Mouse (Mus musculus) liver, adult 2 months (tissue): ENCODE results near the gene Zfp366. TPM values are rescaled to one million over a fixed set of nuclear protein-coding genes. Genes with fewer than 3 reads are reported as not detected.

ENCODE experiments used
- DNase-seq: peaks from one replicate; pipeline ENCODE4 v3.0.0-alpha.2; 2011; ENCODE audit warnings: low read depth, low spot score; ENCODE audit errors: extremely low read depth
- H3K27ac ChIP-seq: fragments of 200-500 bp; replicated peaks from 2 replicates; pipeline ENCODE4 v1.5.1; 2012; ENCODE audit warnings: low read depth, mild to moderate bottlenecking, control low read depth, inconsistent platforms, low read length; ENCODE audit not compliant: insufficient read depth
- H3K27me3 ChIP-seq: fragments of 200-500 bp; 2 replicates; pipeline ENCODE4 v1.6.1; 2012; ENCODE audit warnings: mild to moderate bottlenecking, moderate library complexity, low read length, inconsistent platforms; ENCODE audit not compliant: control insufficient read depth, insufficient read depth
- H3K36me3 ChIP-seq: fragments of 200-500 bp; 2 replicates; pipeline ENCODE4 v1.6.1; 2012; ENCODE audit warnings: low read length, inconsistent platforms; ENCODE audit not compliant: control insufficient read depth, insufficient read depth
- H3K4me1 ChIP-seq: fragments of 200-500 bp; 2 replicates; pipeline ENCODE4 v1.6.1; 2011; ENCODE audit warnings: low read length; ENCODE audit not compliant: control insufficient read depth, insufficient read depth
- H3K4me3 ChIP-seq: fragments of 200-500 bp; 2 replicates; pipeline ENCODE4 v1.5.1; 2011; ENCODE audit warnings: low read depth, mild to moderate bottlenecking, control low read depth, low read length, moderate library complexity; ENCODE audit not compliant: insufficient read depth
- H3K79me2 ChIP-seq: fragments of 200-500 bp; 2 replicates; pipeline ENCODE4 v1.6.1; 2012; ENCODE audit warnings: inconsistent platforms, mild to moderate bottlenecking, low read length, moderate library complexity; ENCODE audit not compliant: control insufficient read depth, insufficient read depth
- H3K9ac ChIP-seq: fragments of 200-500 bp; 2 replicates; pipeline ENCODE4 v1.6.1; 2012; ENCODE audit warnings: low read depth, mild to moderate bottlenecking, control low read depth, inconsistent platforms, low read length
- CTCF ChIP-seq: fragments of 200-500 bp; IDR thresholded peaks from 2 replicates; pipeline ENCODE4 v1.5.1; 2011; ENCODE audit warnings: low read depth, low read length, control low read depth
- POLR2A ChIP-seq: fragments of 200-500 bp; IDR thresholded peaks from 2 replicates; pipeline ENCODE4 v1.6.1; 2011; ENCODE audit warnings: low read length, control low read depth; ENCODE audit not compliant: insufficient read depth; ENCODE audit errors: extremely low read depth
- WGBS: fragments of 180-500 bp; shearing (Covaris S2); methylation state at CpG from one replicate; pipeline ENCODE4 v1.1.7; 2018; 5-methylcytosine and 5-hydroxymethylcytosine counted together
- polyA plus RNA-seq: library from polyadenylated mRNA; depleted of rRNA; stranded (reverse); fragments of >200 nt; gene quantifications from 2 replicates; pipeline ENCODE4 v1.2.3, GENCODE M21; 2012
- total RNA-seq: library from RNA; depleted of rRNA; stranded (reverse); fragments of >200 nt; gene quantifications from 2 replicates; pipeline ENCODE4 v1.2.3, GENCODE M21; 2014

Zfp366 gene
- total and polyA plus RNA-seq, 2 experiments = 0.56 to 0.74 TPM

GRCm38 (mm10) chr13:99230495-99230868 is 45.9 kb downstream of the Zfp366 start:
- TF ChIP-seq POLR2A (no peak), CTCF (no peak)
- DNase-seq = peak; percentile 20

GRCm38 (mm10) chr13:99233333-99233732 is 48.7 kb downstream of the Zfp366 start:
- H3K79me2 ChIP-seq = no peaks in the 10 kb centered on the region
- 89% methylated on average over 3 of the region's 3 CpGs for WGBS
- no peaks in the 10 kb centered on the region; the same call in 1 of the 2 replicates for H3K36me3 ChIP-seq
- DNase-seq = peak; percentile 4
- TF ChIP-seq POLR2A (no peak), CTCF (no peak)
- H3K9ac ChIP-seq = no peak overlapping the region
- H3K4me1 ChIP-seq = no peaks in the 10 kb centered on the region; the same call in 1 of the 2 replicates
- no peaks in the 10 kb centered on the region for H3K27me3 ChIP-seq
- H3K27ac ChIP-seq = no peak overlapping the region
- H3K4me3 ChIP-seq = no peak overlapping the region

More at GRCm38 (mm10) chr13:99230495-99230868, 45.9 kb downstream of the Zfp366 start:
- H3K4me3 ChIP-seq = no peak overlapping the region
- no peaks in the 10 kb centered on the region for H3K79me2 ChIP-seq
- no peaks in the 10 kb centered on the region for H3K27me3 ChIP-seq
- H3K4me1 ChIP-seq = peaks cover 2% of the 10 kb centered on the region; the same call in 1 of the 2 replicates
- peak overlapping the region; percentile 48; the same call in 1 of the 2 replicates for H3K27ac ChIP-seq
- H3K9ac ChIP-seq = no peak overlapping the region
- 62% methylated on average over 3 of the region's 3 CpGs for WGBS
- no peaks in the 10 kb centered on the region; the same call in 1 of the 2 replicates for H3K36me3 ChIP-seq

- no peaks in the 10 kb centered on the region for H3K79me2 ChIP-seq
- no peaks in the 10 kb centered on the region; the same call in 1 of the 2 replicates for H3K36me3 ChIP-seq
- H3K27ac ChIP-seq = no peak overlapping the region
- TF ChIP-seq CTCF (no peak), POLR2A (no peak)
- H3K4me3 ChIP-seq = no peak overlapping the region
- H3K27me3 ChIP-seq = no peaks in the 10 kb centered on the region
- no peak overlapping the region for H3K9ac ChIP-seq
- 90% methylated on average over 10 of the region's 10 CpGs for WGBS
- H3K4me1 ChIP-seq = peaks cover 2% of the 10 kb centered on the region
- DNase-seq = no peak
These were observed 49.3 kb downstream of the Zfp366 start for GRCm38 (mm10) chr13:99233956-99234355.

- TF ChIP-seq POLR2A (no peak), CTCF (no peak)
- Histone ChIP-seq H3K36me3 (no peaks in the 10 kb centered on the region; the same call in 1 of the 2 replicates), H3K4me1 (peaks cover 2% of the 10 kb centered on the region), H3K4me3 (no peak overlapping the region), H3K79me2 (no peaks in the 10 kb centered on the region), H3K27ac (0 out of 2 replicates have a peak overlapping the region, but pooled peaks have one; percentile 0), H3K9ac (no peak overlapping the region), H3K27me3 (no peaks in the 10 kb centered on the region)
- no peak for DNase-seq
- 75% methylated on average over 20 of the region's 20 CpGs for WGBS
These were observed 51.0 kb downstream of the Zfp366 start for GRCm38 (mm10) chr13:99235428-99236210.

GRCm38 (mm10) chr13:99236222-99236621 is 51.6 kb downstream of the Zfp366 start:
- Histone ChIP-seq H3K79me2 (no peaks in the 10 kb centered on the region), H3K4me1 (peaks cover 2% of the 10 kb centered on the region), H3K36me3 (no peaks in the 10 kb centered on the region; the same call in 1 of the 2 replicates), H3K4me3 (no peak overlapping the region), H3K27ac (0 out of 2 replicates have a peak overlapping the region, but pooled peaks have one; percentile 0), H3K9ac (no peak overlapping the region), H3K27me3 (no peaks in the 10 kb centered on the region)
- no peak for TF ChIP-seq POLR2A
- no peak for TF ChIP-seq CTCF
- DNase-seq = no peak
- WGBS = 90% methylated on average over 2 of the region's 2 CpGs

GRCm38 (mm10) chr13:99237122-99237521 is 52.5 kb downstream of the Zfp366 start:
- 91% methylated on average over 5 of the region's 5 CpGs for whole genome bisulfite sequencing

More at GRCm38 (mm10) chr13:99237122-99237521, 52.5 kb downstream of the Zfp366 start:
- Histone ChIP-seq H3K4me3 (no peak overlapping the region), H3K79me2 (no peaks in the 10 kb centered on the region), H3K27me3 (no peaks in the 10 kb centered on the region), H3K36me3 (no peaks in the 10 kb centered on the region; the same call in 1 of the 2 replicates), H3K9ac (no peak overlapping the region), H3K4me1 (peaks cover 2% of the 10 kb centered on the region), H3K27ac (no peak overlapping the region)
- DNase-seq = no peak
- TF ChIP-seq CTCF (no peak), POLR2A (no peak)
